Mouse (Mus musculus) heart, postnatal 14 days (tissue): Measurements from ENCODE around the gene Krt6a. TPM values are rescaled to one million over a fixed set of nuclear protein-coding genes. Genes with fewer than 3 reads are reported as not detected.
"Not testable (repeated sequence)": the region's sequence is repeated elsewhere in the genome, so short reads cannot be mapped to it uniquely, and the experiment has no call there.

Experiments used
- DNase-seq, 2 experiments: peaks; one replicate each; pipeline ENCODE4 v3.0.0; 2021 to 2022
- intact Hi-C: fragments of 180-260 bp; cut with DNase I; formaldehyde crosslinking; loops from one replicate; pipeline ENCODE4 v1.15.1; 2025
- long read RNA-seq, 2 experiments: library from polyadenylated mRNA; stranded (forward); transcript quantifications; one replicate each; pipeline ENCODE4 v2.0.0; 2021
- total RNA-seq, 2 experiments: library from RNA; stranded (reverse); gene quantifications; 2 replicates each; pipeline ENCODE4 v1.2.3; 2021

Krt6a gene
- total RNA-seq, result not detected
- long read RNA-seq, experiment 1, result 0 reads
- long read RNA-seq, experiment 2, result 0 reads

- no peak for DNase-seq
- intact Hi-C loops, result no loop called here
Observed at GRCm38 (mm10) chr15:101694207-101694606, at the start of gene Krt6a. Gene Krt6a (minus strand): TSS chr15:101694307.

- intact Hi-C loops, result no loop called here
- DNase-seq, result no peak
Observed at GRCm38 (mm10) chr15:101742711-101743110, 48.6 kb upstream of the Krt6a start, which contains the start of gene Krt71. Gene Krt71 (minus strand): TSS chr15:101743109.

GRCm38 (mm10) chr15:101737786-101738185 is 43.7 kb upstream of the Krt6a start:
- intact Hi-C loops, result no loop called here
- DNase-seq, result no peak

GRCm38 (mm10) chr15:101730653-101731052 is 36.5 kb upstream of the Krt6a start:
- intact Hi-C loops, result no loop called here
- DNase-seq, result no peak

- DNase-seq, result no peak
- intact Hi-C loops, result no loop called here
Observed at GRCm38 (mm10) chr15:101724686-101725085, 30.6 kb upstream of the Krt6a start.

- no peak for DNase-seq
- intact Hi-C loops, result no loop called here
Observed at GRCm38 (mm10) chr15:101715831-101716230, 21.7 kb upstream of the Krt6a start.

GRCm38 (mm10) chr15:101714356-101714755 is 20.2 kb upstream of the Krt6a start:
- no peak for DNase-seq
- intact Hi-C loops, result no loop called here

- no peak for DNase-seq
- intact Hi-C loops, result no loop called here
Observed at GRCm38 (mm10) chr15:101713731-101714130, 19.6 kb upstream of the Krt6a start.

- intact Hi-C loops, result no loop called here
- no peak for DNase-seq
Observed at GRCm38 (mm10) chr15:101712720-101713119, 18.6 kb upstream of the Krt6a start, which contains the start of gene Krt5. Gene Krt5 (minus strand): TSS chr15:101712898.

GRCm38 (mm10) chr15:101708683-101709082 is 14.6 kb upstream of the Krt6a start:
- DNase-seq, result no peak
- intact Hi-C loops, result no loop called here

- no peak for DNase-seq
- intact Hi-C loops, result no loop called here
Observed at GRCm38 (mm10) chr15:101707454-101707853, 13.3 kb upstream of the Krt6a start.

- intact Hi-C loops, result no loop called here
- no peak for DNase-seq
Observed at GRCm38 (mm10) chr15:101704066-101704465, 10.0 kb upstream of the Krt6a start.

GRCm38 (mm10) chr15:101702380-101702779 is 8.3 kb upstream of the Krt6a start:
- intact Hi-C loops, result no loop called here
- no peak for DNase-seq

- no peak for DNase-seq
- intact Hi-C loops, result no loop called here
Observed at GRCm38 (mm10) chr15:101699866-101700265, 5.8 kb upstream of the Krt6a start.

- intact Hi-C loops, result no loop called here
Observed at GRCm38 (mm10) chr15:101699192-101699591, 5.1 kb upstream of the Krt6a start.

GRCm38 (mm10) chr15:101697326-101698188 is 3.5 kb upstream of the Krt6a start:
- intact Hi-C loops, result no loop called here
- no peak for DNase-seq

More at GRCm38 (mm10) chr15:101699192-101699591, 5.1 kb upstream of the Krt6a start:
- no peak for DNase-seq

- DNase-seq, intact Hi-C loops: not testable (repeated sequence)
Observed at GRCm38 (mm10) chr15:101690460-101690859, 3.6 kb downstream of the Krt6a start.

GRCm38 (mm10) chr15:101688161-101688560 is 5.9 kb downstream of the Krt6a start:
- intact Hi-C loops, result no loop called here
- DNase-seq, result no peak

GRCm38 (mm10) chr15:101680187-101680586 is 13.9 kb downstream of the Krt6a start, which contains the start of gene Krt6b:
Gene Krt6b (minus strand): TSS chr15:101680287.
- intact Hi-C loops, result no loop called here
- no peak for DNase-seq

- intact Hi-C loops, result no loop called here
- no peak for DNase-seq
Observed at GRCm38 (mm10) chr15:101675978-101676377, 18.1 kb downstream of the Krt6a start.

- no peak for DNase-seq
- intact Hi-C loops, result no loop called here
Observed at GRCm38 (mm10) chr15:101652736-101653265, 41.3 kb downstream of the Krt6a start.

GRCm38 (mm10) chr15:101647280-101647679 is 46.8 kb downstream of the Krt6a start, which contains the start of gene Gm5478:
Gene Gm5478 (minus strand): TSS chr15:101647380.
- intact Hi-C loops, result no loop called here
- DNase-seq, result no peak
